12 mouse cellular contexts compared by ENCODE assay signal in the genomic region with DNA sequence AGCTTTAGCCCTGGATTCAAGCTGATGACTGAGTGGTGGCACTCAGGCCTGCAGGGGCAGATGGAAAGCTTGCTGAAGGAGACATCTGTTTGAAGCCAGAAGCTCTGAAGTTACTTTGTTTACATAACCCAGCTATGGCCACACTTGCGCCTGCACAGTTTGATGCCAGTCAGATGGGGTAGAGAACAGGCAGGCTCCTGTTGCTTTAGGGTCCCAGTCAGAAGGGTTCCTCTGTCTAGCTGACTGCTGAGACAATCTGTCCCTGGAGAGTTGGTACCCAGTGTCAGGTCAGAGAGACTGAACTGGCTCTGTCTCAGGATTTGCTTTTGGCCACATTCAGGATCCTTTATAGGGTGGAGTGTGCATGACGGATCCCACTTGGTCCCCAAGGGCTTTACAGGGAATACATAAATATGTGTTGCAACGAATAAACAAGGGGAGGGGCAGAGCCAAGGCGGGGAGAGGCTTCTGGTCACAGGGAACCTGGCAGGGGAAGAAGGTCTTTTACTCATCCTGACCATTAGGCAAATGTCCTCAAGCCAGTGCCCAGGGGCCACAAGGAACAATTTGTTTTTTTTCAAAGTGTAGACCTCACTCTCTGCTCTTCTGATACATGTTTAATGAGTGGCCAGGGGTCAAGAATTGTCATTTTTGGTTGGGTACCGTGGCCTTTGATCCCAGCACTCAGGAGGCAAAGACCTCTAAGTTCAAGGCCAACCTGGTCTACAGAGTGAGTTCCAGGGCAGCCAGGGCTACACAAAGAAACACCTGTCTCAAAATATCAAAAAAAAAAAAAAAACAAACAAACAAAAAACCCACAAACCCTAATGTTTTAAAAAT. TPM values are rescaled to one million over a fixed set of nuclear protein-coding genes. Genes with fewer than 3 reads are reported as not detected.
A peak's percentile ranks its signal among the peaks of the same experiment; 100 is the strongest.
DNase-seq lines count a peak whose midpoint lies in the region; ATAC-seq lines count a peak whose summit lies in the region.
"Had no signal": no experiment of that assay in that cellular context is flagged by ENCODE, and none has a peak within 500 bp of the region (broad histone marks: within the 10 kb centered on the region; RNA-seq: fewer than 3 reads in every experiment).

No protein-coding gene starts in this region.

- H3K27ac ChIP-seq in lung, embryonic 16.5 days (ENCODE audit: low read length): peak overlapping the region; percentile 72
- H3K27ac ChIP-seq: heart, embryonic 13.5 days; hindbrain, embryonic 14.5 days; limb, embryonic 12.5 days; midbrain, embryonic 12.5 days had no signal

- no peak overlapping the region for H3K4me3 ChIP-seq in lung, embryonic 16.5 days (ENCODE audit: low read length)
- H3K4me3 ChIP-seq: heart, embryonic 13.5 days; layer of hippocampus, adult 2 months; limb, embryonic 12.5 days; midbrain, embryonic 12.5 days had no signal

- peak; percentile 10 for DNase-seq in kidney, adult 18-20 months
- DNase-seq in kidney, adult 9 months: no peak
- DNase-seq in 3134 (ENCODE audit: extremely low read depth, insufficient read length, low spot score): peak; percentile 28
- peak; percentile 62 for DNase-seq in A20 (ENCODE audit: low read depth, low spot score)
- no peak for DNase-seq in natural killer cell, adult 2 months (ENCODE audit: low spot score in 2 of 2)
- DNase-seq in right cerebral cortex, postnatal 25 days: no peak

- H3K36me3 ChIP-seq in lung, embryonic 16.5 days (ENCODE audit: control insufficient read depth, insufficient read depth, low read length): no peaks in the 10 kb centered on the region
- H3K36me3 ChIP-seq: heart, embryonic 13.5 days; limb, embryonic 12.5 days; midbrain, embryonic 12.5 days had no signal

- WGBS in lung, embryonic 16.5 days: 40% methylated on average over 5 of the region's 5 CpGs

- H3K9ac ChIP-seq in lung, embryonic 16.5 days (ENCODE audit: low read length): no peak overlapping the region
- H3K9ac ChIP-seq: heart, embryonic 13.5 days; hindbrain, embryonic 14.5 days; limb, embryonic 12.5 days; midbrain, embryonic 12.5 days had no signal

- 0 out of 2 replicates have a peak overlapping the region, but pooled peaks have one; percentile 9 for H3K4me2 ChIP-seq in lung, embryonic 16.5 days (ENCODE audit: low read depth, low read length)
- H3K4me2 ChIP-seq: heart, embryonic 13.5 days; hindbrain, embryonic 14.5 days; limb, embryonic 12.5 days; midbrain, embryonic 12.5 days had no signal

- peak; percentile 64 for ATAC-seq in lung, embryonic 16.5 days (ENCODE audit: low read depth)

- no peaks in the 10 kb centered on the region for H3K9me3 ChIP-seq in lung, embryonic 16.5 days (ENCODE audit: control insufficient read depth, low read length)
- H3K9me3 ChIP-seq: heart, embryonic 13.5 days; limb, embryonic 12.5 days; midbrain, embryonic 12.5 days had no signal

- peaks cover 8% of the 10 kb centered on the region; the same call in 1 of the 2 replicates for H3K27me3 ChIP-seq in lung, embryonic 16.5 days (ENCODE audit: control insufficient read depth, insufficient read depth, low read depth, low read length)

- peaks cover 17% of the 10 kb centered on the region for H3K4me1 ChIP-seq in lung, embryonic 16.5 days (replicated peaks; ENCODE audit: control insufficient read depth, insufficient read depth, low read length)

RNA-seq across cellular contexts. Expression of gene Il6ra, which starts 3.1 kb away (rescaled TPM):
- 5.2 and 5.6 TPM in 2 replicates for polyA plus RNA-seq in lung, embryonic 16.5 days (2015; fragmentation: Nextera tagmentation; extraction: Ambion mirVana)

RNA-seq across cellular contexts. Expression of gene Atp8b2, which starts 53.4 kb away (rescaled TPM):
- polyA plus RNA-seq in lung, embryonic 16.5 days (2015; fragmentation: Nextera tagmentation; extraction: Ambion mirVana): 14.8 and 16.5 TPM in 2 replicates

Comparison
In these comparisons a context has a peak if more than half of its experiments do, and no peak if none do; other contexts are left out.
1. DNase-seq: peak in kidney, adult 18-20 months (single experiment), 3134 (single experiment) and A20 (single experiment); none in kidney, adult 9 months (single experiment), natural killer cell, adult 2 months (0 of 2) and right cerebral cortex, postnatal 25 days (single experiment).